Mouse (Mus musculus) adrenal gland, adult 8-10 months (tissue): ENCODE measurements at regions not wholly inside any gene's neighbourhood (a gene's known extent, or its start where the extent isn't known, plus 50 kb on each side); places are given as distances from the start of the nearest gene placed in this dataset.

Experiments
- DNase-seq: peaks from one replicate; pipeline ENCODE4 v3.0.0; 2022

GRCm38 (mm10) chr15:88035486-88035885, 491.4 kb downstream of the Fam19a5 start:
- no peak for DNase-seq

GRCm38 (mm10) chr15:88036146-88037000, 492.3 kb downstream of the Fam19a5 start:
- DNase-seq = no peak

DNA sequence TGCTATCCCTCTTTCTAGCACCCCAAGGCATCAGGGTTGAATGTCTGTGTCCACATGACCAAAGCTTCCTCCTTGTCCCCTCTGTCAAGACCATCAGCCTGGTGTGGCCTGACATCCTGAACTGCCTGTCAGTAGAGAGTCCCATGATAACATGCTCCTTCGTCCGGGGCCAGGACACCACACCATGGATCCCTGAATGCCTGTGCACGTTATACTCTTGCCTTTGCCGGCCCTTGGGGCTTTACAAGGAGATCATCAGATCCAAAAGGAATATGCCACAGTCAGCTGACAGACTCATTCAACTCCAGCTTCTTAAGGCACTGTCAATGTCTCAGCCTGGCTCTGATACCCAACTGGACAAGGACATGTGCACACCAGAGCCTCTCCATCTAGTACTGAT, 493.5 kb downstream of the Fam19a5 start:
- DNase-seq = no peak

- no peak for DNase-seq
Measured at GRCm38 (mm10) chr15:88042821-88043220, 498.7 kb downstream of the Fam19a5 start.

- no peak for DNase-seq
Measured at GRCm38 (mm10) chr15:88058071-88058470, 514.0 kb downstream of the Fam19a5 start.

- no peak for DNase-seq
Measured at GRCm38 (mm10) chr15:88060935-88061334, 516.8 kb downstream of the Fam19a5 start.

GRCm38 (mm10) chr15:88063041-88063440, 518.9 kb downstream of the Fam19a5 start:
- no peak for DNase-seq

GRCm38 (mm10) chr15:88068476-88068875, 524.4 kb downstream of the Fam19a5 start:
- no peak for DNase-seq

DNA sequence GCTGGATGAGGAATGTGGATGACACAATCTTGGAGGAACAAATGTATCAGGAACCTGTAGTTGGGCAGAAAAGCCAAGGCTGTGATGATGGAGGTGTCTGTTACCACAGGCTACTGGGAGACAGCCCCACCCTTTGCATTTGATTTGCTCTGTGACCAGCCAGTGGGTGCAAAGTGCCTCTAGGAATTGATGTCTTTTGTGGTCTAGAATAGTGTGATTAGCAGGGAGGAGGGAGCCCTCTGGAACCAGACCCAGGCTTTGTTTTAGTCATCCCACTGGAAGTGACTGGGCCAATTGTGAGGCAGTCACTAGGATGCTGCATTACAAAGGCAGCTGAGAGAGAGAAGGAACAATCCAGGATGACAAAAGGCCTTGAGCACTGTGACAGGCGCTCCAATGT, 527.4 kb upstream of the Zdhhc25 start:
- DNase-seq = no peak

DNA sequence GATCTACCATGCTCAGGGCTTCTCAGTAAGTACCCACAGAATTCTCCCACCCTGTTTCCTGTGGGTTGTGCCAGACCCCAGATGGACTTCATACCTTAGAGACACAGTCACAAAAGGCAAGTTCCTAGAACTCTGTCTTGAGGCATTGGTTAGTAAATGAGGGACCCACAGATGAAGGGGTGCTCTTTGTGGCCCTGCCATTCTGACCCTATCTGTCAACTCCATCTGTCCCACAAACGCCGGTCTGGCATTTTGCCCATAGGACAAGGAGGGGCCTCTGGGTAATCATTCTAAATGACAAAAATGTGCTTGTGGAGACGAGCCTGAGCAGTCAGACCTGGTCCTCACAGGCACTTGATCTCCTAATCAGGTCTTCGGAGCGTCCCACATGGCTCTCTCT, 516.2 kb upstream of the Zdhhc25 start:
- DNase-seq = no peak

DNA sequence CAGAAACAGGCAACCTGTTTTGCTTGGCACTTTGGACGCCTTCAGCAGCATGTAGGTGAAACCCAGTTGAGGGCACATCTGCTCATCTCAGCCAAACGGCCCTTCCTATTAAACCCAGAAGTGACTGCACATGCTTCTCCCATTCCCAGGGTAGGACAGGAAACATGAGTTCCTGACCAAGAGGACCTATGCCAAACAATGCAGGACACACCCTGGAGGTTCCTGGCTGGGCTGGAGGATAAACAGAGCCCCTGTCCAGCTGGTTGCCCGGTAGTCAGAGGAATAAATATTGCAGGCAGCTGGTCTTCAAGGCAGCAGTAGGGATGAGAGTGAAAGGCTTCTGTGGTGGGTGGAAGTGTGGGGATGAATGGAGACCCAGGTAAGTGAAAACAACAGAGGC, 514.5 kb upstream of the Zdhhc25 start:
- DNase-seq = no peak

DNA sequence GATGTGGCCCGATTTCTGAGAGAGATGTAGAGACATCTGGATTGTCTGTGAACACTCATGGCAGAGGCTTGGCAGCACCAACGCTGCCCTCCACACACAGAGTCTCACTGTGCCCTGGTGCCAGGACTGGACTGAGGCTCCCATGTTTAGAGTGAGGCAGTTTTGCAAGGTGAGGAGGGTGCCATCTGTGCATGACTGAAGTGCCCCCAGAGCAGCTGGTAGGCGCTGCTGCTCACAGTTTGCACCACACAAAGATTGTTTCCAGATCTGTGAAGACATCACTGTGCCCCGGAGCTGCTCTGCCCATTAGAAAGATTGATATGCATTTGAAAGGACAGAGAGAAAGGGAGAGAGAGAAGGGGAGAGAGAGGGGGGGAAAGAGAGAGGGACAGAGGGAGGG, 510.6 kb upstream of the Zdhhc25 start:
- no peak for DNase-seq

- DNase-seq = no peak
Measured at GRCm38 (mm10) chr15:88091390-88091789, 508.7 kb upstream of the Zdhhc25 start.

DNA sequence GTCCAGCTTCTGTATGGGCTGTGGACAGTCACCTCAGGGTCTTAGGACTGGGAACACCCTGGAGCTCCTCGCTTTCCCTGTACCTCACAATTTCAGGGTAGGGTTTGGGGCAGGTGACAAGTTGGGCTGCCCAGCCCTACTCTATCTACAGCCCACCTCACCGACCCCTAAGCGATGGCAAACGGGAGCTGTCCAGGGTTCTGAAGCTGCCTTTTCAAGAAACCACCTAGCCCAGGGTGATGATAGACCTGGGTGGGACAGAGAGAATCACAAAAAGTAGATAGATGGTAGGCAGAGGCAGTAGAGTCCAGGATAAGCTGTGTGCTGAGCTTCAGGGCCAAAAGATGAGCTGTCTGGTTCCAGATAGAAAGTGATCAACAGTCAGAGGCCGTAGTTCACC, 479.7 kb upstream of the Zdhhc25 start:
- no peak for DNase-seq

DNA sequence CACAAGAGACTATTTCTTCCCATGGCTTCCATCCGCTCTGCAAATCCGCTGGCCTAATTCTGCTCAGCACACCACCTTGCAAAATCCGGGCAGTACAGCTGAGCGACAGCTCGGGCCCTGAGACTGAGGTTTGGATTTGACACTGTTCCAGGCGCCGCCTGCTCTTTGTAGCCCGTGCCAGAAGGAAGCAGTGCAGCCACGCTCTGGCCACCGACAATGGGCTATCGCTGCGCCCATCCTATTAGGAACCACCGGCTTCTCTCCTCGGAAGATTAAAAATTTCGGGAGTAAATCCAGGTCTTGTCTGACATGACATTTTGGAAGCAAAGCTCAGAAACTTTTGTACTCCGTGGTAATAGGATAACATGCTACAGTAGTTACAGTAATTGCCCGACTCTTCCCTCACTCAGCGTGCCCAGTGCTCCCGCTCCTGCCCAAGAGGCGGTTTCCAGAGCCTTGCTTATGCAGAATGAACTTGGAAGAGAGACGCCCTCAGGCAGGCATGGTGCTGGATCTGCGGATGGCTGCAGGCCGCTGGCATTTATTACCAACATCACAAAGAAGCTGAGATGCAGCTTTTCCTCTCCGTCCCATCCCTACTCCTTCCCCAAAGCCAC, 476.1 kb upstream of the Zdhhc25 start:
- no peak for DNase-seq

DNA sequence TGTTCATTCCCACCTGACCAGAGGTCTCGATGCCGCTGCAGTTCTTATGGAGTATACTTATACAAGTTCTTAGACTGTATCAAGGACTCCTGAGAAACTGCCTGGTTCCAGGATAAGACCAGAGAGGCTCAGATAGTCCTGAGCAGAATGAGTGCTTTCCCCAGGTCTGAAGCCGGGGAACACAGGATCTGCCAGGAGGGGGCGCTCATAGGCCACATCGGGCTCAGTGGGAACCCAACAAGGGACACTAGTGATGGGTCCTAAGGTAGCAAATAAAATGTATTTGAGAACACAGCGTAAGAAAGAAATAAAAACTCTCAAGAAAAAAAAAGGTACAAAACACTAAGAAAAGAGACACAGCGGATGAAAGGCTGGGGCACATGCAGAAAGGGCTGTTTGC, 454.0 kb upstream of the Zdhhc25 start:
- DNase-seq = no peak

DNA sequence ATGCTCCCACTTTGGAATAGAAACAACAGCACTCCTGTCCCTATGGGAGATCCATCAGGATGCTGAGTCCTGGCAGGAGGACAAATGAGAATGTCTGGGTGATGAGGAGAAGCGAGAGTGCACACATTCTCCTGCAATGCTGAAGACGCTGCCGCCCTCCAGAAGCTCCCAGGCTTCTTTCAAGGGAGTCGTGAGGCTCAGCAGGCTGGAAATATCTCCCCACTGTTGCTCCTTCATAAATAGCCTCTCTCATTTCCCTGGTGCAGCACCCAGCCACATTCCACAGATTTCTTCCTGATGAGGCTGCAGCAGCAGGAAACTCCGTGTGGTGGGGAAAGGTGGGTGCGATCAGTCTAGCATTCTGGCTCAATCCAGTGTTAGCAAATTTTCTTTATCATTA, 448.9 kb upstream of the Zdhhc25 start:
- no peak for DNase-seq

GRCm38 (mm10) chr15:88159618-88160170, 440.4 kb upstream of the Zdhhc25 start:
- DNase-seq = no peak

GRCm38 (mm10) chr15:88160291-88160690, 439.8 kb upstream of the Zdhhc25 start:
- DNase-seq = no peak

DNA sequence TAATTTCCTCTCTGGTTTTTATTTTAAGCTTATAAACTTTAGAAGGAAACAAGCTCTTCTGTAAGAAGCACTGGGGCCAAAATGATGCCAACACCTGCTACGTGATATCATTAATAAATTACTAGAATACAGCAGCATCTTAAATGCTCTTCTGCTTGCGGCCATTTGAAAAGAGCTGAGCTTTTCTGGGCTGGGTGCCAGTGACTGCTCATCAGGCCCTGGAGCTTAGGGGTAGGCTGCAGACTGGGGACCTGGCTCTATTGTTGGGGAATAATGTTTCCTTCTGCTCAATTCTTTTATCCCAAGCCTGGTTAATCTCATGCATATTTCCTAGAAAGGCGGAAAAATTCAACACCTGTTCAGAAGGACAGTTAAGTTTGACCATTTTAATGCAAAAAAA, 436.7 kb upstream of the Zdhhc25 start:
- no peak for DNase-seq

DNA sequence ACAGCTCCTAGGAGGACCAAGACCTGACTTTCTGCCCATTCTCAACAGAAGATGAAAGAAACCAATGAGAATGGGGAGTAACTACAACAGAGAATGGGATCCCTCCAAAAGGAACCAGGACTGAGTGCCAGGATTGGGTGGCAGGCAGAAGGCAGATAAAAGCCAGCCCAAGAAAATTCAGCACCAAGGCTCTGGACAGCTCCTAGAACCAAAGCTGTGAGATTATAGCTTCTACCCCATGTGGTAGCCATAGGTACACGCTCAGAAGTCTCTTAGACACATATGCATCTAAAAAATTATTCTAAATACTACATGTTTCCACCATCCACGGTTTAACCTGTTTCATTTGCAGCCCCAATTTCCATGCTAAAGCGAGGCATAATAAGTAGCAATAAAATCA, 425.8 kb upstream of the Zdhhc25 start:
- DNase-seq = no peak

DNA sequence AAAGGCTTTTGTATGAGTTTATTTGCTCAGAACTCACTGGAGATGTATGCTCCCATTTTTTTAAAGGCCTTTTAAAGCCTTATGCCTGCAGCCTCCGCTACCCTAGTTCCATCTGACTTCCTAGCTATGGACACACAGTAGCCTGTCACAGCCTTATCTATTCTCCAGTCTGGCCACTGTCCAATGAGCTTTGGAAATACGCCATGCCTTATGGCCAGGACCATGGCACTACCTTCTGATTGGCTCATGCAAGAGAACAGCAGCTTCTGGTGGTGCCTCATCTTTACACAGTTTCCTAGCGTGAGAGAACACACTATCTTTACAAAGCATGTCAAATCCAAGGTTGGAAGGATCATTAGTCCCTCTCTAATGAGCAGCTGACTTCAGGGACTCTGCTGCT, 424.1 kb upstream of the Zdhhc25 start:
- DNase-seq = no peak

DNA sequence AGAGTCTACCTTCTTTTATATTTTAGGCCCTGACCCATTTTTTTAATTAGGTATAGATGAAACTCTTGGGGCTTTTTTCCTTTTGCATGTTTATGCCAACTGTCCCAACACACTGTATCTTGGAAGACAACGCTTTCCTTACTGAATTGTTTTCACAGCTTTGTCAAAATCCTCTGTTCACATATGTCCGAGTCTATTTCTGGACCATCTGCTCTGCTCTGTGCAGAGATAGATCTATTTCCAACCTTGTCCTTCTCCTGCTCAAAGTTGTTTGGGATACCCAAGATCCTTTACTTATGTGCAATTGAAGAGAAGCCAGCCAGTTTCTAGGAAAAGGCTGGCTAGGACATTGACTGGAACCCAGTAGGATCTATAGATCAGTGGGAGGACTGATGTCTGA, 403.6 kb upstream of the Zdhhc25 start:
- DNase-seq = no peak

GRCm38 (mm10) chr15:88202736-88203135, 397.4 kb upstream of the Zdhhc25 start:
- DNase-seq = no peak
